Mouse (Mus musculus) adrenal gland, adult (tissue): ENCODE measurements around the gene Nup37.

Source experiments
- DNase-seq, 2 experiments: peaks; one replicate each; pipeline ENCODE4 v3.0.0; 2022 to 2023; ENCODE audit warnings: low spot score in 1 of 2; ENCODE audit not compliant: inconsistent age in 2 of 2

Nup37 gene

GRCm38 (mm10) chr10:88225421-88225820 is 78.6 kb downstream of the Nup37 start:
- DNase-seq = no peak

GRCm38 (mm10) chr10:88227962-88228361 is 81.2 kb downstream of the Nup37 start:
- no peak for DNase-seq
